Mouse (Mus musculus) embryonic facial prominence, embryonic 11.5 days (tissue): ENCODE results near the gene Gm10413. TPM values are rescaled to one million over a fixed set of nuclear protein-coding genes. Genes with fewer than 3 reads are reported as not detected.
"Not testable (repeated sequence)": the region's sequence is repeated elsewhere in the genome, so short reads cannot be mapped to it uniquely, and the experiment has no call there.

Experiments used
- ATAC-seq: fragments of 200-750 bp; cut with Nextera tagmentation; replicated peaks from 2 replicates; pipeline ENCODE4 v1.8.0; 2017; ENCODE audit warnings: low read depth; ENCODE audit not compliant: insufficient number of reproducible peaks, low FRiP score, low TSS enrichment
- DNase-seq: peaks from one replicate; pipeline ENCODE4 v3.0.0-alpha.2; 2015; ENCODE audit warnings: low spot score
- H3K27ac ChIP-seq: fragments of 300-500 bp; sonication (generic); replicated peaks from 2 replicates; pipeline ENCODE4 v1.5.1; 2014; ENCODE audit warnings: mild to moderate bottlenecking, low read depth, low read length, control low read depth
- H3K27me3 ChIP-seq: fragments of 300-500 bp; sonication (generic); 2 replicates; pipeline ENCODE4 v1.6.1; 2014; ENCODE audit warnings: mild to moderate bottlenecking, low read length, moderate library complexity, mixed read lengths; ENCODE audit not compliant: control insufficient read depth, insufficient read depth
- H3K36me3 ChIP-seq: fragments of 300-500 bp; sonication (generic); replicated peaks from 2 replicates; pipeline ENCODE4 v1.6.1; 2014; ENCODE audit warnings: low read depth, mild to moderate bottlenecking, low read length, moderate library complexity, mixed read lengths; ENCODE audit not compliant: control insufficient read depth, insufficient read depth
- H3K4me1 ChIP-seq: fragments of 300-500 bp; sonication (generic); 2 replicates; pipeline ENCODE4 v1.6.1; 2014; ENCODE audit warnings: low read length, mixed read lengths; ENCODE audit not compliant: control insufficient read depth, insufficient read depth
- H3K4me2 ChIP-seq: fragments of 300-500 bp; sonication (generic); 2 replicates; pipeline ENCODE4 v1.6.1; 2014; ENCODE audit warnings: low read depth, mild to moderate bottlenecking, control low read depth, low read length, moderate library complexity
- H3K4me3 ChIP-seq: fragments of 300-500 bp; sonication (generic); 2 replicates; pipeline ENCODE4 v1.5.1; 2014; ENCODE audit warnings: low read depth, low read length, control low read depth
- H3K9ac ChIP-seq: fragments of 300-500 bp; sonication (generic); replicated peaks from 2 replicates; pipeline ENCODE4 v1.6.1; 2014; ENCODE audit warnings: mild to moderate bottlenecking, control low read depth, low read length
- H3K9me3 ChIP-seq: fragments of 300-500 bp; sonication (generic); replicated peaks from 2 replicates; pipeline ENCODE4 v1.6.1; 2016; ENCODE audit warnings: mild to moderate bottlenecking, low read length, inconsistent platforms, mixed read lengths; ENCODE audit not compliant: control insufficient read depth
- WGBS: fragments of 180-500 bp; shearing (Covaris S2); extraction: QIAGEN DNeasy Blood & Tissue Kit; methylation state at CpG from one replicate; pipeline ENCODE4 v1.1.7; 2014; 5-methylcytosine and 5-hydroxymethylcytosine counted together
- polyA plus RNA-seq: library from polyadenylated mRNA; unstranded; fragments of >200 nt; fragmentation: Nextera tagmentation; extraction: Ambion mirVana; gene quantifications from 2 replicates; pipeline ENCODE4 v1.2.1, GENCODE M21; 2014

Gm10413 gene
- not detected in 2 replicates for polyA plus RNA-seq

GRCm38 (mm10) chr14:3394793-3395192, at the start of gene Gm10413:
Gene Gm10413, plus strand, starts transcription at chr14:3395093.
- not testable (repeated sequence) for H3K9ac ChIP-seq, H3K27ac ChIP-seq, H3K4me3 ChIP-seq, H3K4me1 ChIP-seq, H3K27me3 ChIP-seq, H3K4me2 ChIP-seq, ATAC-seq, H3K36me3 ChIP-seq, DNase-seq, H3K9me3 ChIP-seq
- no CpG with 5 or more reads among the region's 2 CpGs for WGBS

- H3K9ac ChIP-seq, H3K4me2 ChIP-seq, DNase-seq, H3K9me3 ChIP-seq, H3K27me3 ChIP-seq, H3K27ac ChIP-seq, H3K4me1 ChIP-seq, H3K36me3 ChIP-seq, H3K4me3 ChIP-seq, ATAC-seq: not testable (repeated sequence)
- WGBS: no CpG with 5 or more reads among the region's 32 CpGs
Observed at GRCm38 (mm10) chr14:3412314-3412713, 17.4 kb downstream of the Gm10413 start, which contains the start of gene Gm10409. Gene Gm10409, plus strand, starts transcription at chr14:3412614.

- not testable (repeated sequence) for ATAC-seq, H3K4me1 ChIP-seq, H3K27ac ChIP-seq, H3K36me3 ChIP-seq, DNase-seq, H3K27me3 ChIP-seq, H3K4me2 ChIP-seq, H3K9me3 ChIP-seq, H3K4me3 ChIP-seq, H3K9ac ChIP-seq
- WGBS: no CpG with 5 or more reads among the region's 2 CpGs
Observed at GRCm38 (mm10) chr14:3427803-3428202, 32.9 kb downstream of the Gm10413 start, which contains the start of gene Gm3005. Gene Gm3005, plus strand, starts transcription at chr14:3428103.

- H3K27me3 ChIP-seq, DNase-seq, H3K4me2 ChIP-seq, H3K36me3 ChIP-seq, H3K4me3 ChIP-seq, H3K27ac ChIP-seq, H3K9me3 ChIP-seq, H3K9ac ChIP-seq, H3K4me1 ChIP-seq, ATAC-seq: not testable (repeated sequence)
- no CpG with 5 or more reads among the region's 3 CpGs for WGBS
Observed at GRCm38 (mm10) chr14:3449079-3449478, 54.2 kb downstream of the Gm10413 start, which contains the start of gene Gm10408. Gene Gm10408, plus strand, starts transcription at chr14:3449379.

Other genes starting within 250 kb of the Gm10413 start
- not detected in 2 replicates for gene Gm5795, start 206.8 kb upstream of the Gm10413 start, polyA plus RNA-seq
- gene D830030K20Rik, start 186.6 kb upstream of the Gm10413 start, polyA plus RNA-seq: 8.3 and 10.6 TPM in 2 replicates
- not detected in 2 replicates for gene Gm2956, start 62.5 kb upstream of the Gm10413 start, polyA plus RNA-seq
- gene Gm10409, start 17.5 kb downstream of the Gm10413 start, polyA plus RNA-seq: 2.4 and 2.5 TPM in 2 replicates
- gene Gm3005, start 33.0 kb downstream of the Gm10413 start, polyA plus RNA-seq: 0.45 and 1.6 TPM in 2 replicates
- not detected in 2 replicates for gene Gm10408, start 54.3 kb downstream of the Gm10413 start, polyA plus RNA-seq
- gene Gm3012, start 239.4 kb downstream of the Gm10413 start, polyA plus RNA-seq: not detected in 2 replicates